Mouse (Mus musculus): ENCODE results near the gene Ttll7. TPM values are rescaled to one million over a fixed set of nuclear protein-coding genes. Genes with fewer than 3 reads are reported as not detected.
A peak's percentile ranks its signal among the peaks of the same experiment; 100 is the strongest.

Gene Ttll7
- polyA plus RNA-seq, 1 experiment = 9.3 TPM

- no peak for DNase-seq (ENCODE audit: low read depth)
- TF ChIP-seq CTCF (IDR thresholded peaks at IDR 0.05; ENCODE audit: borderline replicate concordance, extremely low read depth, insufficient read depth, insufficient read length) (no peak), POLR2A (IDR thresholded peaks at IDR 0.05; ENCODE audit: borderline replicate concordance, extremely low read depth, insufficient read depth, insufficient read length, poor library complexity, severe bottlenecking) (no peak)
Measured at GRCm38 (mm10) chr3:146854473-146855087, 2.4 kb downstream of the Ttll7 start.

GRCm38 (mm10) chr3:146857373-146857772, 5.2 kb downstream of the Ttll7 start:
- TF ChIP-seq POLR2A (IDR thresholded peaks at IDR 0.05; ENCODE audit: borderline replicate concordance, extremely low read depth, insufficient read depth, insufficient read length, poor library complexity, severe bottlenecking) (no peak), CTCF (IDR thresholded peaks at IDR 0.05; ENCODE audit: borderline replicate concordance, extremely low read depth, insufficient read depth, insufficient read length) (no peak)
- DNase-seq (ENCODE audit: low read depth) = no peak

- no peak for DNase-seq (ENCODE audit: low read depth)
- TF ChIP-seq CTCF (IDR thresholded peaks at IDR 0.05; ENCODE audit: borderline replicate concordance, extremely low read depth, insufficient read depth, insufficient read length) (no peak), POLR2A (IDR thresholded peaks at IDR 0.05; ENCODE audit: borderline replicate concordance, extremely low read depth, insufficient read depth, insufficient read length, poor library complexity, severe bottlenecking) (no peak)
Measured at GRCm38 (mm10) chr3:146860308-146860707, 8.1 kb downstream of the Ttll7 start.

- DNase-seq (ENCODE audit: low read depth) = peak; percentile 27
Measured at GRCm38 (mm10) chr3:146866563-146866962, 14.4 kb downstream of the Ttll7 start.

GRCm38 (mm10) chr3:146871954-146872353, 19.8 kb downstream of the Ttll7 start:
- TF ChIP-seq CTCF (IDR thresholded peaks at IDR 0.05; ENCODE audit: borderline replicate concordance, extremely low read depth, insufficient read depth, insufficient read length) (no peak), POLR2A (IDR thresholded peaks at IDR 0.05; ENCODE audit: borderline replicate concordance, extremely low read depth, insufficient read depth, insufficient read length, poor library complexity, severe bottlenecking) (no peak)

More at GRCm38 (mm10) chr3:146866563-146866962, 14.4 kb downstream of the Ttll7 start:
- TF ChIP-seq CTCF (IDR thresholded peaks at IDR 0.05; ENCODE audit: borderline replicate concordance, extremely low read depth, insufficient read depth, insufficient read length) (peak; percentile 54; the same call in 1 of the 2 replicates), POLR2A (IDR thresholded peaks at IDR 0.05; ENCODE audit: borderline replicate concordance, extremely low read depth, insufficient read depth, insufficient read length, poor library complexity, severe bottlenecking) (no peak)

DNA sequence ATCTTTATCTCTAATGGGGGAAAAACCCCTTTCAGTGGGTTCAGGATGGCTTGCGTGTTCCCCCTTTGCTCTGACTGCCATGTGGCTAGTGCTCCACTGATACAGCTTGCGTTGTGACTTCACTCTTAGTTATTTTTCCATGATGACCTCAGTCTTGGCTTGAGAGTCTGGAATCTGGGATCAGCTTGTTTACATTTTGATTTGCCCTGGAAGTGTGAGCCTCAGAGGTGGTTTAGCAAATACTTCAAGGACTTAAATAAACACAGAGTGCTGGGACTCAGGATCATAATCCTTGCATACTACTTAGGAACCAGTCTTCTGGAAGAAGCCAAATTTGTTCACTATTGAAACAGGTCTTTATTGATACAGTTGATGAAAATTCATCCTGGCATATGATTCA, 23.8 kb downstream of the Ttll7 start:
- no peak for DNase-seq (ENCODE audit: low read depth)
- TF ChIP-seq CTCF (IDR thresholded peaks at IDR 0.05; ENCODE audit: borderline replicate concordance, extremely low read depth, insufficient read depth, insufficient read length) (no peak), POLR2A (IDR thresholded peaks at IDR 0.05; ENCODE audit: borderline replicate concordance, extremely low read depth, insufficient read depth, insufficient read length, poor library complexity, severe bottlenecking) (no peak)

More at GRCm38 (mm10) chr3:146871954-146872353, 19.8 kb downstream of the Ttll7 start:
- no peak for DNase-seq (ENCODE audit: low read depth)

DNA sequence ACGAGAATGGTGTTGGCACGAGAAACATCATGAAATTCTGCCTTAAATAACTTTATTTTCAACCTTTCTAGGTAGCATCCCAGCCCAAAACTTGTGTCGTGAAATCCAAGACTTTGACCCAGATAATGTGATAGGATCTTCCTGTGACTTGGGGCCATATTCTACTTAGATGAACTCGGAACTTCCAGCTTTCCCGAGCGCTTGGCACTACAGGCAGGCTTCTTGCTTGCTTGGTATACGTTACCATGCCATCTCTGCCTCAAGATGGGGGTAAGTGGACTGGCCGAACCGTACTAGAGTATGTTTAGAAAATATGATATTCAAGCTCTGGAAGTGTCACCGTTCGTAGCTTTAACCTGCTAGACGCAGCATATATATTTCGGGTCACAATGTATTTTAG, 41.8 kb downstream of the Ttll7 start:
- TF ChIP-seq POLR2A (IDR thresholded peaks at IDR 0.05; ENCODE audit: borderline replicate concordance, extremely low read depth, insufficient read depth, insufficient read length, poor library complexity, severe bottlenecking) (no peak), CTCF (IDR thresholded peaks at IDR 0.05; ENCODE audit: borderline replicate concordance, extremely low read depth, insufficient read depth, insufficient read length) (no peak)
- DNase-seq (ENCODE audit: low read depth) = no peak

GRCm38 (mm10) chr3:146896581-146896980, 44.4 kb downstream of the Ttll7 start:
- TF ChIP-seq CTCF (IDR thresholded peaks at IDR 0.05; ENCODE audit: borderline replicate concordance, extremely low read depth, insufficient read depth, insufficient read length) = no peak
- no peak for TF ChIP-seq POLR2A (IDR thresholded peaks at IDR 0.05; ENCODE audit: borderline replicate concordance, extremely low read depth, insufficient read depth, insufficient read length, poor library complexity, severe bottlenecking)
- DNase-seq (ENCODE audit: low read depth) = no peak

DNA sequence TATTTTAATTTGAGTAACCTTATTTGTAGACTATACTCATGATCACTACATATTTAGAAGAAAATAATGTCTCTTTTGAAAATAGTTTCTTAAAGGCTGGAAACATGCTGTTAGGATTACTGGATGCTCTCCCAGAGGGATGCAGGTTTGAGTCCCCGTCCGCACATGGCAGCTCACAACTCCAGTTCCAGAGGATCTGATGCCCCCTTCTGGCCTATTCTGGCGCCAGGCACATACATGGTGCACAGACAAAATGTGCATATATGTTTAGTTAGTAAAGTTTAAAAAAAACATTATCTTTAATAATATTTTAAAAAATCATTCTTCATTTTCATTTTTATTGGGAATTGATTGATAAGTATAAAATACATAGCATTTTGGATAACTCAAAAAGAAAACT, 47.9 kb downstream of the Ttll7 start:
- TF ChIP-seq POLR2A (IDR thresholded peaks at IDR 0.05; ENCODE audit: borderline replicate concordance, extremely low read depth, insufficient read depth, insufficient read length, poor library complexity, severe bottlenecking) (no peak), CTCF (IDR thresholded peaks at IDR 0.05; ENCODE audit: borderline replicate concordance, extremely low read depth, insufficient read depth, insufficient read length) (peak; percentile 21; the same call in 1 of the 2 replicates)
- peak; percentile 14 for DNase-seq (ENCODE audit: low read depth)

DNA sequence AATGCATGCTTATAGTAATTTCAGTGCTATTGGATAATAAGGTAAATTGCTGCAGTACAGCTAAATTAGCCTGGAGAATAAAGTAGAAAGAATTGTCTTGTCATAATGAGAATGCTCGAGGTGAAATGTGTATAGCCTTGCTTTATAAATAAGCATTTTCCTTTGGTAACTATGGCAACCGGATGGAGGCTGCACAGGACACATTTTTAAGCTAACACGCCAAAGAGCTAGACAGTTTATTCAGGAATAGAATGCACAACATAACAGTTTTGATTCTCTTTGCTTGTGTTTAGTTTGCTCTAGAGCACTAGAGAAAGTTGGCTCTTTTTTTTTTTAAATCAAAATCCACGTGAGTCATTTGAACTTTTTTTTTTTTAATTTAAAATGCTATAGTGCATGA, 49.6 kb downstream of the Ttll7 start:
- peak; percentile 48 for DNase-seq (ENCODE audit: low read depth)

DNA sequence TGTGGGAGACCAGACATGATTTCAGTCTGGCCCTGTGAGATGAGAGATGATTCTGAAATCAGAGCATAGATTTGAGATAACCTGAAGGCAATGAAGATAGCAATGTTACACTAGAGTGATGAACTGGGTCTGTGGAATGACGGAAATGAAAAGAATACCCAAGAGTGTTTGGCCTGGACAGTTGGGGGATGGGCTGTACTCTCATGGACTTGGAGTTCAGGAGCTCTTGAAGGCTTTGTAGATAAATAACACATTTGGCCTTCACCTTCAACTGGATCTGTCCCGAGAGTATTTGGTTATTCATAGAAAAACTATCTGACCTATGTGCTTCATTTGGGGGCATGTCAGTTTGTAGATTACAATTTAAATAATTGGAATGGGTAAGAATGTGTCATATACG, 53.4 kb downstream of the Ttll7 start:
- TF ChIP-seq CTCF (IDR thresholded peaks at IDR 0.05; ENCODE audit: borderline replicate concordance, extremely low read depth, insufficient read depth, insufficient read length) = no peak
- no peak for TF ChIP-seq POLR2A (IDR thresholded peaks at IDR 0.05; ENCODE audit: borderline replicate concordance, extremely low read depth, insufficient read depth, insufficient read length, poor library complexity, severe bottlenecking)
- DNase-seq (ENCODE audit: low read depth) = no peak

More for the DNA sequence above, 49.6 kb downstream of the Ttll7 start:
- TF ChIP-seq CTCF (IDR thresholded peaks at IDR 0.05; ENCODE audit: borderline replicate concordance, extremely low read depth, insufficient read depth, insufficient read length) (no peak), POLR2A (IDR thresholded peaks at IDR 0.05; ENCODE audit: borderline replicate concordance, extremely low read depth, insufficient read depth, insufficient read length, poor library complexity, severe bottlenecking) (no peak)

GRCm38 (mm10) chr3:146908922-146909321, 56.8 kb downstream of the Ttll7 start:
- no peak for DNase-seq (ENCODE audit: low read depth)
- TF ChIP-seq POLR2A (IDR thresholded peaks at IDR 0.05; ENCODE audit: borderline replicate concordance, extremely low read depth, insufficient read depth, insufficient read length, poor library complexity, severe bottlenecking) = no peak

All from brain, embryonic 14.5 days (tissue).